Mouse (Mus musculus) liver, adult 2 months (tissue): ENCODE results near the gene Lhfpl5.

Experiments used
- CTCF ChIP-seq: fragments of 200-500 bp; IDR thresholded peaks from 2 replicates; pipeline ENCODE4 v1.5.1; 2011; ENCODE audit warnings: low read depth, low read length, control low read depth
- POLR2A ChIP-seq: fragments of 200-500 bp; IDR thresholded peaks from 2 replicates; pipeline ENCODE4 v1.6.1; 2011; ENCODE audit warnings: low read length, control low read depth; ENCODE audit not compliant: insufficient read depth; ENCODE audit errors: extremely low read depth

- no peak for TF ChIP-seq POLR2A
- TF ChIP-seq CTCF, result no peak
These were observed 49.4 kb downstream of the Lhfpl5 start for GRCm38 (mm10) chr17:28624841-28625240.
